In genomic region chr7:130184864-130185263, GRCm38 (mm10) we compare ENCODE assay signal across 20 mouse cellular contexts.
DNase-seq lines count a peak whose midpoint lies in the region; ATAC-seq lines count a peak whose summit lies in the region.
"Had no signal": no experiment of that assay in that cellular context is flagged by ENCODE, and none has a peak within 500 bp of the region (broad histone marks: within the 10 kb centered on the region; RNA-seq: fewer than 3 reads in every experiment).

No protein-coding gene starts in this region.

- no peaks in the 10 kb centered on the region for H3K27me3 ChIP-seq in embryonic facial prominence, embryonic 12.5 days
- no peaks in the 10 kb centered on the region for H3K27me3 ChIP-seq in embryonic facial prominence, embryonic 10.5 days (replicated peaks; ENCODE audit: low read depth, poor library complexity, severe bottlenecking)
- H3K27me3 ChIP-seq in kidney, embryonic 15.5 days: no peaks in the 10 kb centered on the region
- no peaks in the 10 kb centered on the region for H3K27me3 ChIP-seq in intestine, embryonic 15.5 days (replicated peaks)
- no peaks in the 10 kb centered on the region; the same call in 1 of the 2 replicates for H3K27me3 ChIP-seq in limb, embryonic 13.5 days
- H3K27me3 ChIP-seq: hindbrain, embryonic 15.5 days; liver, embryonic 15.5 days; neural tube, embryonic 15.5 days; stomach, embryonic 15.5 days had no signal

- peak overlapping the region; percentile 47; the same call in 1 of the 2 replicates for H3K27ac ChIP-seq in embryonic facial prominence, embryonic 12.5 days
- H3K27ac ChIP-seq in embryonic facial prominence, embryonic 10.5 days (replicated peaks): no peak overlapping the region
- H3K27ac ChIP-seq in kidney, embryonic 15.5 days: peak overlapping the region; percentile 58
- H3K27ac ChIP-seq in intestine, embryonic 15.5 days: no peak overlapping the region
- H3K27ac ChIP-seq in limb, embryonic 13.5 days: peak overlapping the region; percentile 88
- H3K27ac ChIP-seq: hindbrain, embryonic 15.5 days; liver, embryonic 15.5 days; macrophage; neural tube, embryonic 15.5 days had no signal

- no peak overlapping the region for H3K9ac ChIP-seq in embryonic facial prominence, embryonic 12.5 days
- H3K9ac ChIP-seq in kidney, embryonic 15.5 days: no peak overlapping the region
- no peak overlapping the region for H3K9ac ChIP-seq in intestine, embryonic 15.5 days
- H3K9ac ChIP-seq in limb, embryonic 13.5 days: no peak overlapping the region
- H3K9ac ChIP-seq: hindbrain, embryonic 15.5 days; liver, embryonic 15.5 days; neural tube, embryonic 15.5 days; stomach, embryonic 15.5 days had no signal

- no peak overlapping the region for H3K4me2 ChIP-seq in embryonic facial prominence, embryonic 12.5 days (replicated peaks)
- no peak overlapping the region for H3K4me2 ChIP-seq in kidney, embryonic 15.5 days
- H3K4me2 ChIP-seq in intestine, embryonic 15.5 days (replicated peaks): no peak overlapping the region
- H3K4me2 ChIP-seq in limb, embryonic 13.5 days (replicated peaks): no peak overlapping the region
- H3K4me2 ChIP-seq: heart, embryonic 11.5 days; hindbrain, embryonic 15.5 days; liver, embryonic 15.5 days; neural tube, embryonic 15.5 days; stomach, embryonic 15.5 days had no signal

- H3K4me1 ChIP-seq in embryonic facial prominence, embryonic 12.5 days: peaks cover 14% of the 10 kb centered on the region
- peaks cover 31% of the 10 kb centered on the region for H3K4me1 ChIP-seq in embryonic facial prominence, embryonic 10.5 days
- H3K4me1 ChIP-seq in kidney, embryonic 15.5 days: peaks cover 26% of the 10 kb centered on the region
- 0 out of 2 replicates have a peak, but pooled peaks cover 9% of the 10 kb centered on the region for H3K4me1 ChIP-seq in intestine, embryonic 15.5 days (replicated peaks)
- peaks cover 53% of the 10 kb centered on the region for H3K4me1 ChIP-seq in limb, embryonic 13.5 days
- H3K4me1 ChIP-seq: liver, embryonic 15.5 days had no signal

- WGBS in embryonic facial prominence, embryonic 12.5 days: 83% methylated on average over 5 of the region's 5 CpGs
- WGBS in embryonic facial prominence, embryonic 10.5 days: 84% methylated on average over 5 of the region's 5 CpGs
- 88% methylated on average over 5 of the region's 5 CpGs for WGBS in kidney, embryonic 15.5 days
- WGBS in intestine, embryonic 15.5 days: 70% methylated on average over 5 of the region's 5 CpGs
- WGBS in limb, embryonic 13.5 days: 78% methylated on average over 5 of the region's 5 CpGs

- ATAC-seq in embryonic facial prominence, embryonic 12.5 days (ENCODE audit: insufficient number of reproducible peaks, insufficient read depth, low FRiP score, low TSS enrichment): no peak
- ATAC-seq in kidney, embryonic 15.5 days (replicated peaks; ENCODE audit: low FRiP score): no peak
- ATAC-seq in intestine, embryonic 15.5 days: peak; percentile 34; the same call in 1 of the 2 replicates
- ATAC-seq in limb, embryonic 13.5 days (ENCODE audit: low FRiP score, low read depth): no peak
- ATAC-seq: midbrain, embryonic 16.5 days had no signal

- H3K36me3 ChIP-seq in embryonic facial prominence, embryonic 12.5 days: peaks cover 52% of the 10 kb centered on the region
- H3K36me3 ChIP-seq in embryonic facial prominence, embryonic 10.5 days (replicated peaks): peaks cover 78% of the 10 kb centered on the region
- peaks cover 91% of the 10 kb centered on the region for H3K36me3 ChIP-seq in kidney, embryonic 15.5 days
- H3K36me3 ChIP-seq in intestine, embryonic 15.5 days: peaks cover 24% of the 10 kb centered on the region
- H3K36me3 ChIP-seq in limb, embryonic 13.5 days: peaks cover 68% of the 10 kb centered on the region
- H3K36me3 ChIP-seq: hindbrain, embryonic 15.5 days had no signal

- no peak for DNase-seq in embryonic facial prominence, embryonic 10.5 days (ENCODE audit: low spot score)
- no peak for DNase-seq in kidney, adult 8-10 months
- DNase-seq in urinary bladder, postnatal 25 days (ENCODE audit: low spot score): no peak
- no peak for DNase-seq in yolk sac, embryonic 10.5 days (ENCODE audit: low spot score)
- DNase-seq: adrenal gland, postnatal 14 days; cerebellum, adult 9-11 months; kidney, postnatal 10 days; liver; thymus, postnatal 36 days had no signal

- H3K4me3 ChIP-seq in embryonic facial prominence, embryonic 12.5 days: no peak overlapping the region
- no peak overlapping the region for H3K4me3 ChIP-seq in embryonic facial prominence, embryonic 10.5 days
- no peak overlapping the region for H3K4me3 ChIP-seq in kidney, embryonic 15.5 days (replicated peaks)
- H3K4me3 ChIP-seq in intestine, embryonic 15.5 days (replicated peaks): no peak overlapping the region
- H3K4me3 ChIP-seq in limb, embryonic 13.5 days: no peak overlapping the region
- H3K4me3 ChIP-seq: hindbrain, embryonic 15.5 days; liver, embryonic 15.5 days; neural tube, embryonic 15.5 days; stomach, embryonic 15.5 days had no signal

- H3K9me3 ChIP-seq in embryonic facial prominence, embryonic 12.5 days: no peaks in the 10 kb centered on the region
- no peaks in the 10 kb centered on the region for H3K9me3 ChIP-seq in embryonic facial prominence, embryonic 10.5 days
- H3K9me3 ChIP-seq in kidney, embryonic 15.5 days (replicated peaks): no peaks in the 10 kb centered on the region
- H3K9me3 ChIP-seq in intestine, embryonic 15.5 days: no peaks in the 10 kb centered on the region
- H3K9me3 ChIP-seq in limb, embryonic 13.5 days: no peaks in the 10 kb centered on the region
- H3K9me3 ChIP-seq: hindbrain, embryonic 15.5 days; liver, embryonic 15.5 days; neural tube, embryonic 15.5 days; stomach, embryonic 15.5 days had no signal

Comparison
In these comparisons a context has a peak if more than half of its experiments do, and no peak if none do; other contexts are left out.
1. H3K27ac ChIP-seq: peak in embryonic facial prominence, embryonic 12.5 days (single experiment), kidney, embryonic 15.5 days (single experiment) and limb, embryonic 13.5 days (single experiment); none in embryonic facial prominence, embryonic 10.5 days (single experiment) and intestine, embryonic 15.5 days (single experiment).